Mouse (Mus musculus): ENCODE data around the gene Ralgapb.

DNA sequence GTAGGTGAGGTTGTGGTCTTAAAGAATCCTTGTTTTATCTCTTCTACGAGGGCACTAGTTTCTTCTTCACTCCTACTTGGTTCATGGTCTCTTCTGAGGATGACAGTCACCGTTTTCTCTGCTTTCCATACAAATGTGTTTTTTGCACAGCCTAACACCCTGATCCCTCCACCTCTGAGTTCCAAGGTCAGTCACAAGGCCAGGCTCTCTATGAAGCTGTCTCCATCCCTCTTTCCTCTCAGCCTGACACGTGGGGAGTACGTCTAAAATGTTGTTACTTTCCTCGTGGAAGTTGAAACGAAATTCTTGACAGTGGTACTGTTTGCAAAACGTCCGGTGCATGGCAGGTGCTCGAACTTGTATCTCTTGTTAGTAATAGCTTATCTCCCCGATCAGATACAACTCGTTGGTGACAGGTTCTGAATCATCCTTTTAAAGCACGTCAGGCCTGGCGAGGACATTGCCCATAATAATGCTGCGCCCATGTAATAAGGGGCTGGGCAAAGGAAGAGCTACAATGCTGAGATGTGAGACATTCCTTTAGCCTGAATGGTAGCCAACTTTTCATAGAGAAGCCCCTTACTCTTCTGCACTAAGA is 552 bp upstream of the Ralgapb start:
- no peak for TF ChIP-seq E2F4 (IDR thresholded peaks at IDR 0.05; ENCODE audit: insufficient read depth)
- TF ChIP-seq POLR2A (IDR thresholded peaks at IDR 0.05; ENCODE audit: insufficient read length, low read depth) = no peak
- no peak for TF ChIP-seq POLR2AphosphoS2 (IDR thresholded peaks at IDR 0.05; ENCODE audit: insufficient read length, low read depth)

Data from myocyte (in vitro differentiated cells).